9 mouse cellular contexts compared by ENCODE assay signal in the genomic region with DNA sequence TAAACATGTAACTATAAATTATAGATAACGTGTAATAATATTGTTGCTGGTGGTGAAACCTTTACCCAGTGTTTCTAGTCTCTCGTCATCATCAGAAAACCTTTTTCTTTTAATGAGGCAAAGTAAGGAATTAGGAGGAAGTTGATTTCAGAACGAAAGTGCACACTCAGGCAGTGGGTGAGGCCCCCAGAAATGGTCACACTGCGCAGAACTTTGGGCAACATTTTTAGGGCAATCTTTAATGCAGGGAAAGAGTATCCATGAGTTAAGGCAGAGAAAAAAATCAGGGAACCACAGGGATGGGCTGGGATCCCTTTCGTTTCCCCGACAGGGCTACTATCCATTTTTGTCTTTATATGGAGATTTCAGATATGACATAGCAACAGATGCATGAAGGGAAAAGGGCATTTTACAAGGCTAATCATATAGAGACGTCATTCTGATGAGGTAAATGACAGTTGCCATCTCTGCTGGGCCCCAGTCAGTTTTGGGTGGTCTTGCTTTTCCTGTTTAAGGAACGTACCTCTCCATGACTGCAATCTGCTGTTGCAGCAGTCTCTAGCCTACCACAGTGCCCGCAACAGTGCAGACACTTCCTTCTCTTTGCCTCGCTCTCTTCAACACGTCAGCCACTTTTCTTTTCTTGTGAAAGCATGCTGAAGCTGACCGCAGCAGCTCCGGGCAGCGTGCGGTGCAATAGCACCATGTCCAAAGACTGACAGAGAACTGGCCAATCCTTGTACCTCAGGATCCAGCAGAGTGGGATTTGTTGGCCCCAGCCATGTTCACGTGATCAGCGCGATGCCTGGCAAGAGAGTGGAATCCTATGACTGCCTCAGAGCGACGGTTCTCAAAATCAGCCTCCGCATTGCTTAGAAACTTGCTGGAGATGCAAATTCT. TPM values are rescaled to one million over a fixed set of nuclear protein-coding genes. Genes with fewer than 3 reads are reported as not detected.
A peak's percentile ranks its signal among the peaks of the same experiment; 100 is the strongest.
DNase-seq lines count a peak whose midpoint lies in the region; ATAC-seq lines count a peak whose summit lies in the region.
"Had no signal": no experiment of that assay in that cellular context is flagged by ENCODE, and none has a peak within 500 bp of the region (broad histone marks: within the 10 kb centered on the region; RNA-seq: fewer than 3 reads in every experiment).

No protein-coding gene starts in this region.

- intact Hi-C loops in left cerebral cortex, postnatal 25 days (cut with DNase I), result no loop called here

- no peak for ATAC-seq in hindbrain, embryonic 15.5 days (ENCODE audit: low FRiP score, low read depth)
- ATAC-seq in megakaryocyte progenitor cell, adult 5-6 weeks (replicated peaks; ENCODE audit: poor library complexity), result peak; percentile 90

- WGBS in hindbrain, embryonic 15.5 days, result 67% methylated on average over 21 of the region's 21 CpGs

- no peak overlapping the region for H3K4me3 ChIP-seq in hindbrain, embryonic 15.5 days

- H3K9ac ChIP-seq in hindbrain, embryonic 15.5 days, result no peak overlapping the region

- peak; percentile 37 for DNase-seq in embryo, embryonic 10 days (ENCODE audit: low spot score)
- DNase-seq in embryo, embryonic 10.5 days (ENCODE audit: low spot score), result no peak
- DNase-seq in adrenal gland, adult 8-10 months, result peak; percentile 13
- DNase-seq in frontal cortex, postnatal 25 days (ENCODE audit: low spot score in 2 of 2), result peak; percentile 44 to 45
- DNase-seq in left cerebral cortex, postnatal 25 days (ENCODE audit: low spot score in 2 of 2), result peak; percentile 73 to 93
- DNase-seq in spleen, postnatal 4 days (ENCODE audit: low spot score in 2 of 2), result peak; percentile 26 to 67

- H3K4me1 ChIP-seq in hindbrain, embryonic 15.5 days (replicated peaks), result no peaks in the 10 kb centered on the region

- H3K4me2 ChIP-seq in hindbrain, embryonic 15.5 days, result peak overlapping the region; percentile 37

- no peaks in the 10 kb centered on the region for H3K27me3 ChIP-seq in hindbrain, embryonic 15.5 days

- no peaks in the 10 kb centered on the region for H3K36me3 ChIP-seq in hindbrain, embryonic 15.5 days

- H3K9me3 ChIP-seq in hindbrain, embryonic 15.5 days, result no peaks in the 10 kb centered on the region

- H3K27ac ChIP-seq in hindbrain, embryonic 15.5 days (replicated peaks), result no peak overlapping the region

RNA-seq across cellular contexts. Expression of a gene that starts 20.7 kb away (rescaled TPM):
- total RNA-seq in adrenal gland, adult 8-10 months (2022), result 1 to 10 TPM; 4.1 to 7.5 (median 6.1) TPM
- 0.27 and 1.0 TPM in 2 replicates for polyA plus RNA-seq in hindbrain, embryonic 15.5 days (2015; fragmentation: Nextera tagmentation; extraction: Ambion mirVana)
- total RNA-seq in left cerebral cortex, postnatal 25 days (2021), result not detected
- 5.4 and 10.5 TPM in 2 replicates for total RNA-seq in megakaryocyte progenitor cell, adult 5-6 weeks (2015)
- 7.7 and 8.0 TPM in 2 replicates for total RNA-seq in megakaryocyte progenitor cell, adult 5-6 weeks (2017)
- polyA plus RNA-seq: testis, adult 2 months had no signal

RNA-seq across cellular contexts. Expression of a gene that starts 21.7 kb away (rescaled TPM):
- total RNA-seq in adrenal gland, adult 8-10 months (2022), result 10 to 100 TPM in 3 of 4 experiments, 1 to 10 TPM in 1; 6.4 to 15.5 (median 12.2) TPM
- polyA plus RNA-seq in hindbrain, embryonic 15.5 days (2015; fragmentation: Nextera tagmentation; extraction: Ambion mirVana), result 1.7 and 2.6 TPM in 2 replicates
- 1 to 10 TPM; 3.6 to 6.2 TPM for total RNA-seq in left cerebral cortex, postnatal 25 days (2021)
- total RNA-seq in megakaryocyte progenitor cell, adult 5-6 weeks (2015), result 142 and 144 TPM in 2 replicates
- 99.9 and 118 TPM in 2 replicates for total RNA-seq in megakaryocyte progenitor cell, adult 5-6 weeks (2017)

Comparison
In these comparisons a context has a peak if more than half of its experiments do, and no peak if none do; other contexts are left out.
1. RNA of a gene that starts 20.7 kb away (total RNA-seq): 5.4 to 10.5 TPM in megakaryocyte progenitor cell, adult 5-6 weeks and 4.1 to 7.5 TPM in adrenal gland, adult 8-10 months; not detected in left cerebral cortex, postnatal 25 days; every median in the first group is over 4 times any median in the second.
2. RNA of a gene that starts 21.7 kb away (total RNA-seq): 99.9 to 144 TPM in megakaryocyte progenitor cell, adult 5-6 weeks; 6.4 to 15.5 TPM in adrenal gland, adult 8-10 months and 3.6 to 6.2 TPM in left cerebral cortex, postnatal 25 days; every median in the first group is over 4 times any median in the second.